Mouse (Mus musculus) spleen, adult 12 weeks (tissue): Measurements from ENCODE around the gene Casp1.

Experiments
- DNase-seq: peaks from one replicate; pipeline ENCODE4 v3.0.0; 2022; ENCODE audit warnings: low spot score

Gene Casp1

GRCm38 (mm10) chr9:5298329-5299131 is at the start of gene Casp1:
Casp1 (plus strand) TSS chr9:5298517.
- no peak for DNase-seq

GRCm38 (mm10) chr9:5263951-5264475 is 34.3 kb upstream of the Casp1 start:
- DNase-seq: no peak

- no peak for DNase-seq
Measured at GRCm38 (mm10) chr9:5270274-5270673, 28.0 kb upstream of the Casp1 start.

GRCm38 (mm10) chr9:5270884-5271283 is 27.4 kb upstream of the Casp1 start:
- DNase-seq: no peak

- no peak for DNase-seq
Measured at GRCm38 (mm10) chr9:5271334-5271845, 26.9 kb upstream of the Casp1 start.

- DNase-seq: no peak
Measured at GRCm38 (mm10) chr9:5286071-5286470, 12.2 kb upstream of the Casp1 start.

GRCm38 (mm10) chr9:5286597-5286996 is 11.7 kb upstream of the Casp1 start:
- no peak for DNase-seq

GRCm38 (mm10) chr9:5296354-5297237 is 1.7 kb upstream of the Casp1 start:
- DNase-seq: no peak

GRCm38 (mm10) chr9:5299132-5299381 is 740 bp downstream of the Casp1 start:
- no peak for DNase-seq

- no peak for DNase-seq
Measured at GRCm38 (mm10) chr9:5308561-5308960, 10.2 kb downstream of the Casp1 start, which contains the start of gene Casp4. Casp4 (plus strand) TSS chr9:5308828.

- DNase-seq: no peak
Measured at GRCm38 (mm10) chr9:5310112-5310511, 11.8 kb downstream of the Casp1 start.

- DNase-seq: no peak
Measured at GRCm38 (mm10) chr9:5311435-5311834, 13.1 kb downstream of the Casp1 start.

- DNase-seq: no peak
Measured at GRCm38 (mm10) chr9:5328204-5328603, 29.9 kb downstream of the Casp1 start.

GRCm38 (mm10) chr9:5332441-5332840 is 34.1 kb downstream of the Casp1 start:
- no peak for DNase-seq

GRCm38 (mm10) chr9:5333422-5333821 is 35.1 kb downstream of the Casp1 start:
- DNase-seq: no peak

- DNase-seq: no peak
Measured at GRCm38 (mm10) chr9:5343092-5343491, 44.8 kb downstream of the Casp1 start.

- DNase-seq: no peak
Measured at GRCm38 (mm10) chr9:5344090-5344489, 45.8 kb downstream of the Casp1 start.

GRCm38 (mm10) chr9:5345291-5345898 is 47.1 kb downstream of the Casp1 start, which contains the start of gene Casp12:
Casp12 (plus strand) TSS chr9:5345430.
- DNase-seq: no peak

GRCm38 (mm10) chr9:5347381-5347780 is 49.1 kb downstream of the Casp1 start:
- DNase-seq: no peak

GRCm38 (mm10) chr9:5353673-5354072 is 55.4 kb downstream of the Casp1 start:
- no peak for DNase-seq

GRCm38 (mm10) chr9:5356801-5357200 is 58.5 kb downstream of the Casp1 start:
- DNase-seq: no peak
